Mouse (Mus musculus): ENCODE data around the gene Msrb3. TPM values are rescaled to one million over a fixed set of nuclear protein-coding genes. Genes with fewer than 3 reads are reported as not detected.

Gene Msrb3
- polyA plus RNA-seq, 1 experiment from 2014 or later = 9.2 TPM

DNA sequence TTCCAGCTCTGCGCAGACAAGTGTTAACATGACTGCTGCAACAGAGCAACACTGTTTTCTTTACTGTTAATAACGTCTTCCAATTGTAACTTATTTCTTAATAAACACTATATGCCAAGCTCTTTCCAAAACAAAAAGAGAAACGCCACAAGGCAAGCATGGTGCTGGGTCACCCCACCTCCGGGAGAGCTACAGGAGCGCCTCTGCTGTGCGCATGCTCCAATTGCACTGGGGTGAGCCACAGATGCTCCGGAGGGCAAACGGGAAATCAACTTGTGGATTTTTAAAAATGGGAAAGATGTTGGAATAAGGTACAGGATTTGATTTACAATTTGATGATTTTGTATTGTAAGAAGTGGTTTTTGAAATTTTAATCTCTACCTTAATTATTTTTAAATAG, 27.3 kb upstream of the Msrb3 start:
- ATAC-seq (ENCODE audit: low FRiP score) = no peak
- 0 out of 2 replicates have a peak, but pooled peaks cover 2% of the 10 kb centered on the region for H3K36me3 ChIP-seq (ENCODE audit: control insufficient read depth, insufficient read depth, low read length)
- 93% methylated on average over 8 of the region's 8 CpGs for WGBS
- H3K4me3 ChIP-seq (ENCODE audit: low read depth, low read length) = no peak overlapping the region
- H3K27ac ChIP-seq (ENCODE audit: low read depth, low read length) = no peak overlapping the region
- no peaks in the 10 kb centered on the region for H3K27me3 ChIP-seq (ENCODE audit: control insufficient read depth, insufficient read depth, low read length)
- H3K9me3 ChIP-seq (ENCODE audit: control insufficient read depth, low read length) = no peaks in the 10 kb centered on the region
- no peaks in the 10 kb centered on the region for H3K4me1 ChIP-seq (replicated peaks; ENCODE audit: control insufficient read depth, insufficient read depth, low read length)
- H3K9ac ChIP-seq (ENCODE audit: low read depth, low read length) = no peak overlapping the region
- no peak overlapping the region for H3K4me2 ChIP-seq (replicated peaks; ENCODE audit: low read depth, low read length)
- no peak for DNase-seq (ENCODE audit: low spot score)

DNA sequence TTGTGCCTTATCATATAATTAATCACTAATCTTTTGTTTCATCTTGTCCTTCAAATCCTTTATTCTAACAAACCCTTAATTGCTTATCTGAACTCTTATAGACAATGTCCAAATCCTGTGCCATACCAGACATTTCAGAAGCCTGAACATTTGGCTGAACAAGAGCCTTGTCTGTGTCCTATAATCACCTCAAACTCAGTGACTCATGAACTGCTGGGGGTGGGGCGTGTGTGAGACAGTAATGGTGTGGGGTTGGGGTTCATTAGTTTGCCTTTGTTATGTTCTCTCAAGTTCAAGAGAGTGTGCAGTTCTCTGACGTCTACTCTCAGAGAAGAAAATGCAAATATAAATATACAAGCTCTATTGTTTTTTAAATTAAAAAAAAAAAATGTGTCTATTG, 22.6 kb upstream of the Msrb3 start:
- Histone ChIP-seq H3K27ac (ENCODE audit: low read depth, low read length) (no peak overlapping the region), H3K4me3 (ENCODE audit: low read depth, low read length) (no peak overlapping the region), H3K9ac (ENCODE audit: low read depth, low read length) (no peak overlapping the region), H3K36me3 (ENCODE audit: control insufficient read depth, insufficient read depth, low read length) (no peaks in the 10 kb centered on the region), H3K4me1 (replicated peaks; ENCODE audit: control insufficient read depth, insufficient read depth, low read length) (no peaks in the 10 kb centered on the region), H3K4me2 (replicated peaks; ENCODE audit: low read depth, low read length) (no peak overlapping the region), H3K9me3 (ENCODE audit: control insufficient read depth, low read length) (no peaks in the 10 kb centered on the region), H3K27me3 (ENCODE audit: control insufficient read depth, insufficient read depth, low read length) (no peaks in the 10 kb centered on the region)
- 74% methylated on average over 2 of the region's 2 CpGs for whole genome bisulfite sequencing
- DNase-seq (ENCODE audit: low spot score) = no peak
- ATAC-seq (ENCODE audit: low FRiP score) = no peak

DNA sequence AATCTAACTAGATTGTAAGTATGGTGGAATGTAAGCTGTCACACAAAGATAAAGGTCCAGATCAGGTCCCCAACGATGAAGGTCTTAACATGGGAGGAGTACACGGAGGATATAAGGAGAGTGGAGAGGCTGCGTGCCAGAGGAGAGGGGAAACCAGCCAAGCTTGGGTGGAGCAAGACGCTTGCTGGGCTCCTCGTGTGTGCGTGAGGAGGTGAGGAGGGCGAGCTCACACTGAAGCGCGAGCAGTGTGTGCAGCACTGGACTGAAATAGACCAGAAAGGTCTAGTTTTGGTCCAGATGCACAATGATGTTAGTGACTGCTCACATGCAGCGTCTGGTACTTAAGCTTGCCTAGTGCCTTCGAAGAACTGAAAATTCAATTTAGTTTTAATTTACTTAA, 21.7 kb upstream of the Msrb3 start:
- ATAC-seq (ENCODE audit: low FRiP score) (no peak), DNase-seq (ENCODE audit: low spot score) (no peak)
- H3K36me3 ChIP-seq (ENCODE audit: control insufficient read depth, insufficient read depth, low read length) = no peaks in the 10 kb centered on the region
- H3K4me2 ChIP-seq (replicated peaks; ENCODE audit: low read depth, low read length) = no peak overlapping the region
- H3K9me3 ChIP-seq (ENCODE audit: control insufficient read depth, low read length) = no peaks in the 10 kb centered on the region
- no peak overlapping the region for H3K4me3 ChIP-seq (ENCODE audit: low read depth, low read length)
- no peak overlapping the region for H3K27ac ChIP-seq (ENCODE audit: low read depth, low read length)
- WGBS = 90% methylated on average over 11 of the region's 11 CpGs
- no peaks in the 10 kb centered on the region for H3K27me3 ChIP-seq (ENCODE audit: control insufficient read depth, insufficient read depth, low read length)
- no peaks in the 10 kb centered on the region for H3K4me1 ChIP-seq (replicated peaks; ENCODE audit: control insufficient read depth, insufficient read depth, low read length)
- H3K9ac ChIP-seq (ENCODE audit: low read depth, low read length) = no peak overlapping the region

DNA sequence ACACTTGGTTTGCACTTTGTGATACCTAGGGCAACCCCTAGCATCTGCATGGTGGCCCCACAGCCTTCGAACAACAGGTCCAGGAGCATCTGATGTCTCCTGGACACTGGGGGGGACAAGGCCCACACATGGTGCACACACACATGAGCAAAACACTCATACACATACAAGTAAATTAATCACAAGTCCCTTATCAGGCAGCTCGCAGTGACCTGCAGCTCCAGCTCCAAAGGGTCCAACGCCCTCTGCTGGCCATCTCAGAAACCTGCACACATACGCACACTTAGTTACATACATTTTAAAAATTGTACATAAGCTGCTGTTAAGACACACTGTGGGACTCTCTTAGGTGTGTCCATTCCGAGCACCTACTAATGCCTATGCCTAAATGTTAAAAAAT, 17.3 kb upstream of the Msrb3 start:
- H3K27me3 ChIP-seq (ENCODE audit: control insufficient read depth, insufficient read depth, low read length) = no peaks in the 10 kb centered on the region
- no peaks in the 10 kb centered on the region for H3K9me3 ChIP-seq (ENCODE audit: control insufficient read depth, low read length)
- WGBS = 87% methylated on average over 5 of the region's 5 CpGs
- H3K4me1 ChIP-seq (replicated peaks; ENCODE audit: control insufficient read depth, insufficient read depth, low read length) = no peaks in the 10 kb centered on the region
- DNase-seq (ENCODE audit: low spot score) (no peak), ATAC-seq (ENCODE audit: low FRiP score) (no peak)
- H3K36me3 ChIP-seq (ENCODE audit: control insufficient read depth, insufficient read depth, low read length) = no peaks in the 10 kb centered on the region
- H3K9ac ChIP-seq (ENCODE audit: low read depth, low read length) = no peak overlapping the region
- H3K4me3 ChIP-seq (ENCODE audit: low read depth, low read length) = no peak overlapping the region
- H3K27ac ChIP-seq (ENCODE audit: low read depth, low read length) = no peak overlapping the region
- H3K4me2 ChIP-seq (replicated peaks; ENCODE audit: low read depth, low read length) = no peak overlapping the region

DNA sequence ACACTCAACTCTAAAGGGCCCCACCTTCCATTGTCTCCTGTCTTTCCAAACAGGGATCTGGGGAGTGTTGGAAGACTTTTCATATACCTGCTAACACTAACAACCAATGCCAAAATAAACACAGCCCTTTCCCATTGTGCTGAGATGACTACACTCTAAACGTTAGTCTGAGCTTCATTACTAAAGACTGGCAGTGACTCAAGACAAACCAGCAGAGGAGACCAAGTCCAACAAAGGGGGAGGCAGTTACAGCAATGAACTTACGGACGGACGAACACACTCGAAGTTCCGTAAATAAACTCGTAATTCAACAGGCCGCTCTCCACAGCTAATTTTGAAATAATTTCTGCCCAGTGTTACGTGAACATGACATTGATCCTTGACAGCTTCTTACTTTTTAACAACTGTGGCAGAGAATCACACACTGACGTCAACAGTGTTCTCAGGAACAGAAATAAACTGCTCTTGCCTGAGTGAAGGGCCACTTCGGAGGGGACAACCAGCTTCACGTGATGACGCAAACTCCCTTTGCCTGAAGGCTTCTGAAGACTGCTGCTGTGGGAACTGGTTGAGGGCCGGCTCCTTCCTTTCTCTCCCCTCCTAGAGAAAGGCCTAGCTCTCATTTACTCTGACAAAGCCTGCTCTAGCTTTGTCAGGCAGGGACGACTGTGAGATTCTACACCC, 16.2 kb upstream of the Msrb3 start:
- Histone ChIP-seq H3K9ac (ENCODE audit: low read depth, low read length) (no peak overlapping the region), H3K4me2 (replicated peaks; ENCODE audit: low read depth, low read length) (no peak overlapping the region), H3K4me3 (ENCODE audit: low read depth, low read length) (no peak overlapping the region), H3K27me3 (ENCODE audit: control insufficient read depth, insufficient read depth, low read length) (no peaks in the 10 kb centered on the region), H3K9me3 (ENCODE audit: control insufficient read depth, low read length) (no peaks in the 10 kb centered on the region), H3K36me3 (ENCODE audit: control insufficient read depth, insufficient read depth, low read length) (no peaks in the 10 kb centered on the region), H3K27ac (ENCODE audit: low read depth, low read length) (no peak overlapping the region), H3K4me1 (replicated peaks; ENCODE audit: control insufficient read depth, insufficient read depth, low read length) (no peaks in the 10 kb centered on the region)
- DNase-seq (ENCODE audit: low spot score) (no peak), ATAC-seq (ENCODE audit: low FRiP score) (no peak)
- WGBS = 84% methylated on average over 15 of the region's 15 CpGs

DNA sequence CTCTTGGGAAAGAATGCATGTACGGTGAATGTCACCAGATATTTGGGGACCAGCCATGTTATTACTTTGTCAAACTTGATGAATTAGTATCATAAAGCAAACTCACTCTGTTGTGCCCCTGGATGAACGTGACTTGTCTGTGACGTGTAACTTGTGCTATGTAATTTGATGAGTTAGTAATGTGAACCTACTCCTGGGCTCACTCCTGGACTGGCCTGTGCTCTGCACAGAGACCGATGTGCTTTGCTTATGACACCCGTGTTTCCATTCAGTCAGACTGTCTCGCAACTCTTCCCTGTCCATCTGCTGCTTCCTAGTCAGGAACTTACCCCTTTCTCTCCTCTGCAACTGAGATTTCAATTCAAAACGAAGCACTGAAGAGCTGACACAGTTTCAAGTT, 15.4 kb upstream of the Msrb3 start:
- Histone ChIP-seq H3K27me3 (ENCODE audit: control insufficient read depth, insufficient read depth, low read length) (no peaks in the 10 kb centered on the region), H3K4me2 (replicated peaks; ENCODE audit: low read depth, low read length) (no peak overlapping the region), H3K9me3 (ENCODE audit: control insufficient read depth, low read length) (no peaks in the 10 kb centered on the region), H3K9ac (ENCODE audit: low read depth, low read length) (no peak overlapping the region), H3K4me3 (ENCODE audit: low read depth, low read length) (no peak overlapping the region), H3K27ac (ENCODE audit: low read depth, low read length) (no peak overlapping the region), H3K4me1 (replicated peaks; ENCODE audit: control insufficient read depth, insufficient read depth, low read length) (no peaks in the 10 kb centered on the region), H3K36me3 (ENCODE audit: control insufficient read depth, insufficient read depth, low read length) (no peaks in the 10 kb centered on the region)
- ATAC-seq (ENCODE audit: low FRiP score) (no peak), DNase-seq (ENCODE audit: low spot score) (no peak)
- WGBS = 84% methylated on average over 7 of the region's 7 CpGs

DNA sequence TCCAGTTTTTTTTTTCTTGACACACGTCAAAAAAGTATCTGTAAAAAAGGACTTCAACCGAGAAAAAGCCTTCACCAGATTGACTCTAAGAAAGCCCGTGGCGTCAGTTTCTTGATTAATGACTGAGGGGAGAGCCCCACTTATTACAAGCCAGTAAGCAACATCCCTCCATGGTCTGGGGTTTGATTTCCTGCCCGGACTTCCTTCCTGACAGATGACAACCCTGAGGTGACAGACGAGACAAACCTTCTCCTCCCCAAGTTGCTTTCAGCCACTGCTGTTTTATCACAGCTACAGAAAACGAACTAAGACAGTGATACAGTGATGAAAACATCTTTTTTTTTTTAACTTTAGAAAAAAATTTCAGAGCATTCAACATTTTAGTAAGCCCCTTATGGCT, 14.9 kb upstream of the Msrb3 start:
- no peaks in the 10 kb centered on the region for H3K4me1 ChIP-seq (replicated peaks; ENCODE audit: control insufficient read depth, insufficient read depth, low read length)
- no peak overlapping the region for H3K9ac ChIP-seq (ENCODE audit: low read depth, low read length)
- no peak overlapping the region for H3K4me3 ChIP-seq (ENCODE audit: low read depth, low read length)
- H3K36me3 ChIP-seq (ENCODE audit: control insufficient read depth, insufficient read depth, low read length) = no peaks in the 10 kb centered on the region
- WGBS = 83% methylated on average over 7 of the region's 7 CpGs
- DNase-seq (ENCODE audit: low spot score) (no peak), ATAC-seq (ENCODE audit: low FRiP score) (no peak)
- H3K27ac ChIP-seq (ENCODE audit: low read depth, low read length) = no peak overlapping the region
- no peaks in the 10 kb centered on the region for H3K27me3 ChIP-seq (ENCODE audit: control insufficient read depth, insufficient read depth, low read length)
- no peaks in the 10 kb centered on the region for H3K9me3 ChIP-seq (ENCODE audit: control insufficient read depth, low read length)
- no peak overlapping the region for H3K4me2 ChIP-seq (replicated peaks; ENCODE audit: low read depth, low read length)

DNA sequence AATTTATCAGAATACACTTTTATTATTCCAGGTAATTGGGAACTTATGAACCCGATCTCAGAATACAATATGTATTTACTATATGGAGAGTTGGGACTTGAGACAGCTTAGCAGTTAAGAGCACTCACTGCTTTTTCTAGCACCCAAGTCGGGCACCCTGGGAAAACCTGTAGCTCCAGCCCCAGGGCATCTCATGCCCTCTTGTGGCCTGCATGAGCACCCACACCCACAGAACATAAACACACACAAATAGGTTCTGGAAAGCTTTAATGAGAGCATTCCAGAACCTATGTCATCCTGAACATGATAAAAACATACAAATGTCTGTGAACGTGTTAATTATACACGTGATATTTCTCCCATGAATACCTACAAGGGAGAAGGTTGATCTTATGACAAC, 13.1 kb upstream of the Msrb3 start:
- Histone ChIP-seq H3K4me3 (ENCODE audit: low read depth, low read length) (no peak overlapping the region), H3K27me3 (ENCODE audit: control insufficient read depth, insufficient read depth, low read length) (no peaks in the 10 kb centered on the region), H3K4me1 (replicated peaks; ENCODE audit: control insufficient read depth, insufficient read depth, low read length) (no peaks in the 10 kb centered on the region), H3K27ac (ENCODE audit: low read depth, low read length) (no peak overlapping the region), H3K36me3 (ENCODE audit: control insufficient read depth, insufficient read depth, low read length) (no peaks in the 10 kb centered on the region), H3K9me3 (ENCODE audit: control insufficient read depth, low read length) (no peaks in the 10 kb centered on the region), H3K9ac (ENCODE audit: low read depth, low read length) (no peak overlapping the region), H3K4me2 (replicated peaks; ENCODE audit: low read depth, low read length) (no peak overlapping the region)
- DNase-seq (ENCODE audit: low spot score) = no peak
- no peak for ATAC-seq (ENCODE audit: low FRiP score)
- WGBS = 86% methylated on average over 4 of the region's 4 CpGs

DNA sequence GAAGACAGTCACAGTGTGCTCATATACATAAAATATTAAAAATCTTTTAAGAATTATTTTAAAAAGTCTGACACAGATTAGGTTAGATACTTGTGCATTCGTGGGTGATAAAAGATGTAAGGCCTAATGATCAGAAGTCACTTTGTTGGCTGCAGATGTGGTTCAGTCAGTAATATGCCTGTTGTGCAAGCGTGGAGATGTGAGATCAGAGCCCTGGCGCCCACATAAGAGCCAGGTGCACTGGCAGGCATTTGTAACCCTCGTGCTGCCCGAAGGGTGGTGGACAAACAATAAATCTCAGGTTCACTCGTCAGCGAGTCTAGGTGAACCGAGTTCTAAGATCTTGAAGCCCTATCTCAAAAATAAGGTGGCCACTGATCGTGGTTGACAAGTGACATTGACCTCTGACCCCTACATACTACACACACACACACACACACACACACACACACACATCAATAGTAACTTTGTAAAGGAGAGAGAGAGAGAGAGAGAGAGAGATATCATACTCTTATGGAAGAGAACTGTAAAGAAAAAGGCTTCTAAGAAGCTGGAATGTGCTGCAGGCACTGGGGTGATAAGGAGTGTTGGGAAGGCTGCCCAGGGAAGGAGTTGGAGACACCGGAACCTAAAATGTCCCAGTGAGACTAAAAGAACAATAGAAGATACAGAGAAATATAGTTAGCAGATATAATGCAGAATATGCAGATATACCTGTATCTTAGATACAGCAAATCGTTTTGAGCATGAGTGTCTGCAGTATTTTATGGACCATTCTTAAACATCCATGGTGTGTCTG, 10.1 kb upstream of the Msrb3 start:
- H3K4me1 ChIP-seq (replicated peaks; ENCODE audit: control insufficient read depth, insufficient read depth, low read length) = no peaks in the 10 kb centered on the region
- no peak overlapping the region for H3K4me2 ChIP-seq (replicated peaks; ENCODE audit: low read depth, low read length)
- no peaks in the 10 kb centered on the region for H3K27me3 ChIP-seq (ENCODE audit: control insufficient read depth, insufficient read depth, low read length)
- H3K36me3 ChIP-seq (ENCODE audit: control insufficient read depth, insufficient read depth, low read length) = no peaks in the 10 kb centered on the region
- no peak overlapping the region for H3K9ac ChIP-seq (ENCODE audit: low read depth, low read length)
- 89% methylated on average over 11 of the region's 11 CpGs for WGBS
- DNase-seq (ENCODE audit: low spot score) (no peak), ATAC-seq (ENCODE audit: low FRiP score) (no peak)
- H3K27ac ChIP-seq (ENCODE audit: low read depth, low read length) = no peak overlapping the region
- no peaks in the 10 kb centered on the region for H3K9me3 ChIP-seq (ENCODE audit: control insufficient read depth, low read length)
- H3K4me3 ChIP-seq (ENCODE audit: low read depth, low read length) = no peak overlapping the region

Measured in hindbrain, embryonic 11.5 days (tissue).